Mouse (Mus musculus) heart, embryonic 10.5 days (tissue): Measurements from ENCODE around the gene Pde4d. TPM values are rescaled to one million over a fixed set of nuclear protein-coding genes. Genes with fewer than 3 reads are reported as not detected.

Experiments used
- DNase-seq: peaks from one replicate; pipeline ENCODE4 v3.0.0-alpha.2; 2017; ENCODE audit warnings: low spot score
- H3K27ac ChIP-seq: fragments of 300-500 bp; sonication (generic); 2 replicates; pipeline ENCODE4 v1.5.1; 2016; ENCODE audit warnings: mild to moderate bottlenecking
- H3K27me3 ChIP-seq: fragments of 300-500 bp; sonication (generic); 2 replicates; pipeline ENCODE4 v1.6.1; 2016; ENCODE audit warnings: mild to moderate bottlenecking; ENCODE audit not compliant: poor library complexity, insufficient read depth, severe bottlenecking
- H3K36me3 ChIP-seq: fragments of 300-500 bp; sonication (generic); 2 replicates; pipeline ENCODE4 v1.6.1; 2016; ENCODE audit warnings: mild to moderate bottlenecking, moderate library complexity
- H3K4me1 ChIP-seq: fragments of 300-500 bp; sonication (generic); 2 replicates; pipeline ENCODE4 v1.6.1; 2016; ENCODE audit warnings: mild to moderate bottlenecking
- H3K4me3 ChIP-seq: fragments of 300-500 bp; sonication (generic); 2 replicates; pipeline ENCODE4 v1.5.1; 2016; ENCODE audit warnings: mild to moderate bottlenecking, moderate library complexity
- H3K9me3 ChIP-seq: fragments of 300-500 bp; sonication (generic); 2 replicates; pipeline ENCODE4 v1.6.1; 2016; ENCODE audit warnings: mild to moderate bottlenecking, moderate library complexity
- WGBS: fragments of 180-500 bp; shearing (Covaris S2); methylation state at CpG from one replicate; pipeline ENCODE4 v1.1.7; 2016; 5-methylcytosine and 5-hydroxymethylcytosine counted together
- polyA plus RNA-seq: library from polyadenylated mRNA; unstranded; fragments of >200 nt; fragmentation: Nextera tagmentation; extraction: Ambion mirVana; gene quantifications from 2 replicates; pipeline ENCODE4 v1.2.1, GENCODE M21; 2016

Gene Pde4d
- polyA plus RNA-seq, 1 experiment from 2014 or later, result 24.9 TPM

- WGBS, result 76% methylated on average over 4 of the region's 4 CpGs
Measured at GRCm38 (mm10) chr13:109788604-109789003, 1338.9 kb downstream of the Pde4d start.

GRCm38 (mm10) chr13:109789151-109789550 lies 1339.4 kb downstream of the Pde4d start:
- 73% methylated on average over 4 of the region's 4 CpGs for WGBS
- DNase-seq, result no peak
- no peaks in the 10 kb centered on the region for H3K27me3 ChIP-seq

More at GRCm38 (mm10) chr13:109788604-109789003, 1338.9 kb downstream of the Pde4d start:
- Histone ChIP-seq H3K36me3 (0 out of 2 replicates have a peak, but pooled peaks cover 4% of the 10 kb centered on the region), H3K27me3 (no peaks in the 10 kb centered on the region), H3K4me1 (peaks cover 8% of the 10 kb centered on the region), H3K9me3 (no peaks in the 10 kb centered on the region), H3K27ac (no peak overlapping the region), H3K4me3 (no peak overlapping the region)
- no peak for DNase-seq

DNA sequence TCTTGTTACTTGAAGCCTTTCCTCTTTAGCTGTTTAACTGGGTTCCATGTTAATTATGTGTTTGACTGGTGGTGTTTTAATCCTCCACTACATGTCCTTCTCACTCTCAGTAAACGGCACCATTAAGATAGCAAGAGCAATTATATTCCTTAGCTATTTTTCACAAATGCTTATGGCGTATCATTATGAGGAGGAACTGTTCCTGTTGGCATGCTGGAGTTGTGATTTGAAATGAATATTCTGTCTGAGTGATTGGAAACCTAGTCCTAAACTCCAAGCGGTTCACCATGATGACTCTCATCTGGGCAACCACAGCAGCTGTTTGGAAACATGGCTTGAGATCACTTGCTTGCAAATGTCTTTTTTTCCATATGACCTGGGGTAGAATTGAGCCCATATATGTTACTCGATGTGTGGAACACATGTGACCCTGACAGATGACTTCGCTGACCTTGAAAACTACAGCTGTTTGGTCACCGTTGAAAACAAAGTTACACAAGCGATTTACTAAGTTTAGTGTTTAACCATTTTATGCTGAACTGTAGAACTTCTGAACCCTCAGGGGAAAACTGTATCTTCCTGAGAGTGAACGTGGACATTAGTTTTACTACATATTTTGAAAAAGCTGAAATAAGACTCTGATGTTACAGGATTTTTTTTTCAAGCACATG lies 1340.4 kb downstream of the Pde4d start:
- Histone ChIP-seq H3K4me3 (no peak overlapping the region), H3K9me3 (no peaks in the 10 kb centered on the region), H3K36me3 (0 out of 2 replicates have a peak, but pooled peaks cover 4% of the 10 kb centered on the region), H3K27ac (no peak overlapping the region), H3K27me3 (no peaks in the 10 kb centered on the region), H3K4me1 (peaks cover 8% of the 10 kb centered on the region)
- WGBS, result 91% methylated on average over 8 of the region's 8 CpGs
- DNase-seq, result no peak

More at GRCm38 (mm10) chr13:109789151-109789550, 1339.4 kb downstream of the Pde4d start:
- peaks cover 8% of the 10 kb centered on the region for H3K4me1 ChIP-seq
- H3K27ac ChIP-seq, result no peak overlapping the region
- 0 out of 2 replicates have a peak, but pooled peaks cover 4% of the 10 kb centered on the region for H3K36me3 ChIP-seq
- H3K4me3 ChIP-seq, result no peak overlapping the region
- no peaks in the 10 kb centered on the region for H3K9me3 ChIP-seq

DNA sequence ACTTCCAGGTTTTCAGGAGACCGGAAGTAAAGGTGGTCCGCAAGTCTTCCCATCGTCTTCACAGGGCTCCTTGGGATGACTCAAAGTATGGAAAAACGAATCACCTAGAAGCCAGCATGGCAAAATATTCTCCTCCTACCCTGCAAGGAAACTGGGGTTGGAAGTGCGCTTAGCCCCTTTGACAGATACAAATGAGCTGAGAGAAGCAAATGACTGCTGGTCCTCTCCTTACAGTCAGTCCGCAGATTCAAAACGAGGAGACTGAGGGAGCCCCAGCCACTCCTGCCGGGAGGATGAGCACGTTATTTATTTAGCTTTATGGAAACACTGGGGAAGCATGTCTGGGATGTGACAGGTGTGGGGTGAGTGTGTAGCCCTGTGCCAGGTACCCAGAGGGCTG lies 1344.2 kb downstream of the Pde4d start:
- DNase-seq, result no peak
- Histone ChIP-seq H3K4me3 (no peak overlapping the region), H3K4me1 (peaks cover 8% of the 10 kb centered on the region), H3K27ac (no peak overlapping the region), H3K9me3 (no peaks in the 10 kb centered on the region), H3K36me3 (no peaks in the 10 kb centered on the region), H3K27me3 (no peaks in the 10 kb centered on the region)
- 74% methylated on average over 9 of the region's 9 CpGs for WGBS

GRCm38 (mm10) chr13:109798651-109799050 lies 1348.9 kb downstream of the Pde4d start:
- no peak overlapping the region for H3K27ac ChIP-seq
- peak; percentile 36 for DNase-seq
- no peaks in the 10 kb centered on the region for H3K27me3 ChIP-seq
- H3K36me3 ChIP-seq, result no peaks in the 10 kb centered on the region
- H3K9me3 ChIP-seq, result no peaks in the 10 kb centered on the region
- H3K4me1 ChIP-seq, result no peaks in the 10 kb centered on the region
- 74% methylated on average over 4 of the region's 4 CpGs for WGBS
- no peak overlapping the region for H3K4me3 ChIP-seq

GRCm38 (mm10) chr13:109802201-109802600 lies 1352.5 kb downstream of the Pde4d start:
- Histone ChIP-seq H3K4me3 (no peak overlapping the region), H3K27ac (no peak overlapping the region)

DNA sequence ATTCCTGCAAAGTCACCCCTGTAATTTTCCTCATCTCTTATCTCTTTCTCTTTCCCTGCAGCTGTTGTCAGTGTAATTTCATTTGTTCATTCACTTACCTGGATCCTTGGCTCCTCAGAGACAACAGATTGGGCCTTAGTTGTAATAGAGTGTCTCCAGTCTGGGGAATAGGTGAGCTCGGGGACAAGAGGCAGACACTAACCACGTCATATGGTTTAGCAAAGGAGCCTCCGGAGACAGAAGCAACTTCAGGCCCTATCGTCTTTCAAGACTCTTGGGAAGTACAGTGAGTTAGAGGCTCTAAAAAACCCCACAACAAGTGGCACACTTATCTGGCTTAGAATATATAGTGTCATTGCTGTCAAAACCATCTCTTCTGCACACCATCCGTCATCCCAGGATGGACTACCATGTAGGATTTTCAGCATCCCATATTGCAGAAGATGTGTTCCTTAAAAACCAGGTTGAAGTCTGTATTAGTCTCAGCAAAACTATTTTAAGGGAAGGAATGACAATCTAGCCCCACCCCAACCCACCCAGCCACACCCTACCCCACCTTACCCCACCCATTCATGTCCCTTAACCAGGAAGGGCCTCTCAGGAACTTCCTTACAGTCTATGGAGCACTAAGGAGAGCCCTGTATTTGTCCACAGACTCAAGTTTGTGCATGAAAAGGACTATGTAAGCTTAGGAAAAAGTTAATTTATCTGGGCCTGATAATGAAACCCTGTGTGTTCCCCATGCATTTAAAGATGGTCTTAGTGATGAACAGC lies 1356.6 kb downstream of the Pde4d start:
- Histone ChIP-seq H3K36me3 (no peaks in the 10 kb centered on the region), H3K9me3 (no peaks in the 10 kb centered on the region), H3K4me1 (peaks cover 27% of the 10 kb centered on the region), H3K27me3 (no peaks in the 10 kb centered on the region), H3K4me3 (no peak overlapping the region), H3K27ac (no peak overlapping the region)
- WGBS, result 85% methylated on average over 5 of the region's 5 CpGs
- no peak for DNase-seq

More at GRCm38 (mm10) chr13:109802201-109802600, 1352.5 kb downstream of the Pde4d start:
- Histone ChIP-seq H3K9me3 (no peaks in the 10 kb centered on the region), H3K4me1 (peaks cover 13% of the 10 kb centered on the region), H3K27me3 (no peaks in the 10 kb centered on the region), H3K36me3 (no peaks in the 10 kb centered on the region)
- WGBS, result 46% methylated on average over 4 of the region's 4 CpGs
- DNase-seq, result no peak

GRCm38 (mm10) chr13:109807036-109807435 lies 1357.3 kb downstream of the Pde4d start:
- Histone ChIP-seq H3K4me3 (no peak overlapping the region), H3K9me3 (no peaks in the 10 kb centered on the region), H3K4me1 (peaks cover 27% of the 10 kb centered on the region), H3K36me3 (no peaks in the 10 kb centered on the region), H3K27ac (no peak overlapping the region), H3K27me3 (no peaks in the 10 kb centered on the region)
- WGBS, result 88% methylated on average over 2 of the region's 2 CpGs
- no peak for DNase-seq

GRCm38 (mm10) chr13:109807446-109807845 lies 1357.7 kb downstream of the Pde4d start:
- Histone ChIP-seq H3K27me3 (no peaks in the 10 kb centered on the region), H3K27ac (0 out of 2 replicates have a peak overlapping the region, but pooled peaks have one; percentile 29), H3K4me3 (no peak overlapping the region), H3K36me3 (no peaks in the 10 kb centered on the region), H3K9me3 (no peaks in the 10 kb centered on the region), H3K4me1 (peaks cover 27% of the 10 kb centered on the region)
- 12% methylated on average over 3 of the region's 3 CpGs for WGBS
- DNase-seq, result no peak

DNA sequence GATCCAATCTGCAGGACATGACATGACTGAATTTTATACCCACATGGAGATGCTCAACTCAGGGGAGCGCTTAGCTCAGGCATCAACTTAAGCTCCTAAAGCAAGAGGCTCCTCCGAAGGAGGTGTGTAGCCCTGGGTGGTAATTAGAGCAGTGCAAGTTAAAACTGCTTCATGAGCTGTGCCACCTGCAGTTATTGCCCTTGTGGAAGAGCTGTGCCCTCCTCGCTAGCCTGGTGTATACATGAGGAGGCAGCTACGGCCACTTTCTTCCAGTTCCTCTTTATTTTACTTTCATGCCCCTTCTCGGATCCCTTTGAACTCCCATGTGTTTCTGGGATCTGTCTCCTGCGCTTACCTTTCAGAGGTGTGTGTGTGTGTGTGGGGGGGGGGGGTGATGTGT lies 1358.3 kb downstream of the Pde4d start:
- Histone ChIP-seq H3K9me3 (no peaks in the 10 kb centered on the region), H3K36me3 (no peaks in the 10 kb centered on the region), H3K27me3 (no peaks in the 10 kb centered on the region), H3K4me3 (no peak overlapping the region), H3K27ac (peak overlapping the region; percentile 29; the same call in 1 of the 2 replicates), H3K4me1 (peaks cover 27% of the 10 kb centered on the region)
- DNase-seq, result no peak
- 81% methylated on average over 6 of the region's 6 CpGs for WGBS

DNA sequence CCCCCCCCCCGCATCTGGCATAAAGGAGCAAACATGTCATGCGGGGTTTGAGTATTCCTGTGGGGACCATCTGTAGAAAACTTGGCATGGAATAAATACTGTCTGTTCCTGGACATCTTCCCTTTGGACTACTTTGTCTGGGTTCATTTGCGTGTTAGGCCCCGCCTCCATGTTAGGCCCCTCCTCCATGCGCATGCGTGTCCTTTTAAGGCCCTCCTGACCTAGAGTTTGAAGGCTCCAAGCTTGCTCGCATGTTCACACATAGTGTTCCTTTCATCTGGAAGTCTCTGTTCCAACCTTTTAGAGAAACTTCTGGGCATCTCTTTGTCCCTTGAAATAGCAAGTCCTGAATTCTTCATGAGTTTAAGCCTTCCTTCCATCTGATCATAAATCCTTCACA lies 1359.2 kb downstream of the Pde4d start:
- no peaks in the 10 kb centered on the region for H3K36me3 ChIP-seq
- no peak overlapping the region for H3K27ac ChIP-seq
- no peaks in the 10 kb centered on the region for H3K9me3 ChIP-seq
- H3K4me1 ChIP-seq, result peaks cover 27% of the 10 kb centered on the region
- 92% methylated on average over 6 of the region's 7 CpGs for WGBS
- DNase-seq, result no peak
- no peaks in the 10 kb centered on the region for H3K27me3 ChIP-seq
- no peak overlapping the region for H3K4me3 ChIP-seq

DNA sequence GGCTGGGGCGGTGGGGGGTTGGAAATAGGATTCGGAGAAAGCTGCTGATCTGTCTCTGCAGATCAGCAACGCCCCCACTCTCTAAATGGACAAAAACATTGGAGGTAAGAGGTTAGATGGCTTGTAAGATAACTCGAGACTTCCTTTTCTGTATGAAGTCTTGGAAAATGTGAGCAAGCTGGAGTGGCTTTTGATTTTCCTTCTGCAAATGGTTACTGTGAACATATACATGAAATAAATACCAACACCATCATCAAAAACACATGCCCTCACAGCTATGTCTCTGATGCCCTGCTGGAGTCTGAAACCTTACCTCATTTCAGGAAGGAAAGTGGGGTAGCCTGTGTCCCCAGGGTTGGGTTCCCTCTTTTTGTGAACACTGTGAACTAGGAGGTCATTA lies 1359.9 kb downstream of the Pde4d start:
- WGBS, result 83% methylated on average over 4 of the region's 4 CpGs
- no peaks in the 10 kb centered on the region for H3K36me3 ChIP-seq
- no peak for DNase-seq

DNA sequence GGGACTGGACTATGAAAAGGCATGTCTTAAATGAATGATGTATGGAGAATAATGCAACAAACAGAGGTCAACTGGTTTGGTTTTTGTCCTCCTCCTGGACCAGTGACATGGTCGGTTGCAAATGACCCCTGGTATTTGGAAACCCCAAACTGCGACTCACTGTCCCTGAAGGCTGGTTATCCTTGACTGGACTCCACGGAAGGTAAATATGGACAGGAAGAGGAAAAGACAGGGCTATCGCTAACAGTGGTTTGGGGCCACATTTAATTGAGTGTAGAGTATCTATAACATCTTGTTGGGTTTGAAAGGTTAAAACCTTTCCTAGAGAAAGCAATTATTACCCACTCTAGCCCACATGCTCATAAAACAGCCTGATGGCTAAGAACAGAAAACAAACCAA lies 1364.2 kb downstream of the Pde4d start:
- no peak for DNase-seq
- Histone ChIP-seq H3K27ac (no peak overlapping the region), H3K27me3 (no peaks in the 10 kb centered on the region), H3K4me1 (no peaks in the 10 kb centered on the region), H3K9me3 (no peaks in the 10 kb centered on the region), H3K4me3 (no peak overlapping the region), H3K36me3 (no peaks in the 10 kb centered on the region)
- WGBS, result 84% methylated on average over 4 of the region's 4 CpGs

More for the DNA sequence above, 1359.9 kb downstream of the Pde4d start:
- H3K4me3 ChIP-seq, result no peak overlapping the region
- no peaks in the 10 kb centered on the region for H3K27me3 ChIP-seq
- no peak overlapping the region for H3K27ac ChIP-seq
- no peaks in the 10 kb centered on the region for H3K9me3 ChIP-seq
- H3K4me1 ChIP-seq, result peaks cover 27% of the 10 kb centered on the region
